Mouse (Mus musculus): ENCODE results near the gene Plcl1. TPM values are rescaled to one million over a fixed set of nuclear protein-coding genes. Genes with fewer than 3 reads are reported as not detected.
"Not testable (repeated sequence)": the region's sequence is repeated elsewhere in the genome, so short reads cannot be mapped to it uniquely, and the experiment has no call there.

Plcl1 gene
- polyA plus RNA-seq, 1 experiment from 2014 or later: 0.25 TPM

GRCm38 (mm10) chr1:55473756-55474155, 68.0 kb downstream of the Plcl1 start:
- DNase-seq (no peak), ATAC-seq (no peak)
- Histone ChIP-seq H3K27ac (ENCODE audit: low read depth) (no peak overlapping the region), H3K27me3 (ENCODE audit: insufficient read depth, low read length) (no peaks in the 10 kb centered on the region), H3K9me3 (ENCODE audit: low read length) (no peaks in the 10 kb centered on the region), H3K4me1 (ENCODE audit: insufficient read depth) (no peaks in the 10 kb centered on the region), H3K4me2 (ENCODE audit: low read depth, low read length) (no peak overlapping the region), H3K9ac (replicated peaks) (no peak overlapping the region), H3K4me3 (ENCODE audit: low read depth, low read length) (no peak overlapping the region), H3K36me3 (replicated peaks; ENCODE audit: insufficient read depth, low read length) (no peaks in the 10 kb centered on the region)
- TF ChIP-seq CTCF (IDR thresholded peaks at IDR 0.05; ENCODE audit: low read depth) (no peak), EP300 (IDR thresholded peaks at IDR 0.05; ENCODE audit: low read depth) (no peak)
- WGBS (ENCODE audit: insufficient replicate concordance): 69% methylated on average over 9 of the region's 9 CpGs

DNA sequence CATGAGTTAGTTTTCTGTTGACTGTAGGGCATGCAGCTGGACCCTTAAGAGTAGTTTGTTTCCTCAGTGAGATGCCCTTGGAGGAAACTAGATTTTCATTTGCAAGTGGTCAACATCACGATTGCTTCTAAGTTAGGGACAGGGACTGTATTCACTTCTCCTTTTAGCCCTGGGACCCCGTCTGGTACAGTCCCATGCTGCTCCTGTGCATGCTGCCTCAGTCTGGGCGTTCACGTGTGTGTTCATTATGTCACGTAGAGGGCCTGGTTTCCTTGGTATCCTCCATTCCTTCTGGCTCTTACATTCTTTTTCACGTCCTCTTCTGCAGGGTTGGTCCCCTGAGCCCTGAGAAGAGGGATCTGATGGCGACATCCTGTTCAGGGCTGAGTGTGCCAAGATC, 69.3 kb downstream of the Plcl1 start:
- no peaks in the 10 kb centered on the region for H3K9me3 ChIP-seq (ENCODE audit: low read length)
- H3K4me2 ChIP-seq (ENCODE audit: low read depth, low read length): no peak overlapping the region
- DNase-seq (no peak), ATAC-seq (no peak)
- H3K4me3 ChIP-seq (ENCODE audit: low read depth, low read length): no peak overlapping the region
- H3K36me3 ChIP-seq (replicated peaks; ENCODE audit: insufficient read depth, low read length): no peaks in the 10 kb centered on the region
- no peaks in the 10 kb centered on the region for H3K27me3 ChIP-seq (ENCODE audit: insufficient read depth, low read length)
- WGBS (ENCODE audit: insufficient replicate concordance): 58% methylated on average over 7 of the region's 7 CpGs
- no peaks in the 10 kb centered on the region for H3K4me1 ChIP-seq (ENCODE audit: insufficient read depth)
- TF ChIP-seq CTCF (IDR thresholded peaks at IDR 0.05; ENCODE audit: low read depth): no peak
- H3K9ac ChIP-seq (replicated peaks): no peak overlapping the region
- H3K27ac ChIP-seq (ENCODE audit: low read depth): no peak overlapping the region

GRCm38 (mm10) chr1:55487371-55487770, 81.7 kb downstream of the Plcl1 start:
- DNase-seq; H3K36me3 ChIP-seq (replicated peaks; ENCODE audit: insufficient read depth, low read length); H3K9ac ChIP-seq (replicated peaks); H3K4me3 ChIP-seq (ENCODE audit: low read depth, low read length); H3K9me3 ChIP-seq (ENCODE audit: low read length); H3K27me3 ChIP-seq (ENCODE audit: insufficient read depth, low read length); H3K4me2 ChIP-seq (ENCODE audit: low read depth, low read length); H3K27ac ChIP-seq (ENCODE audit: low read depth); ATAC-seq; H3K4me1 ChIP-seq (ENCODE audit: insufficient read depth): not testable (repeated sequence)
- WGBS (ENCODE audit: insufficient replicate concordance): 71% methylated on average over 10 of the region's 10 CpGs

DNA sequence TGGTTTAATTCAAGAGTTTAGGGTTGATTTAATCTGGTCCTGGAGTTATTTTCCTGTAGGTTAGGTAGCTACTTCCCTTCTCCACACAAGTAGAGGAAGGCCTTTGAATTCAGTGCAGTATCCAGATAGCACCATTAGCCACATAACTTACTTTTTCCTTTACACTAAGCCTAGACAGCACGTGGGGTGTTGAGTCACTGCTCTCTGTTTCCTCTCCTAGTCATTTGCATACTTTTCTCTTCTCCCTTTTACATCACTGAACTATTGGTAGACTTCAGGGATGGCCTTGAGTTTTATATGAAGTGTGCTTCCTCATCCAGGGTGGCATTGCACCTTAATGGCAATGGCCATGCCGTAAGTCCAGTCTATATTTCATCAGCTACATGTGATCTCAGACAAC, 82.5 kb downstream of the Plcl1 start:
- no peaks in the 10 kb centered on the region for H3K9me3 ChIP-seq (ENCODE audit: low read length)
- no peaks in the 10 kb centered on the region for H3K27me3 ChIP-seq (ENCODE audit: insufficient read depth, low read length)
- no peak overlapping the region for H3K4me3 ChIP-seq (ENCODE audit: low read depth, low read length)
- H3K4me1 ChIP-seq (ENCODE audit: insufficient read depth): no peaks in the 10 kb centered on the region
- H3K27ac ChIP-seq (ENCODE audit: low read depth): no peak overlapping the region
- no peak overlapping the region for H3K4me2 ChIP-seq (ENCODE audit: low read depth, low read length)
- H3K9ac ChIP-seq (replicated peaks): no peak overlapping the region
- WGBS (ENCODE audit: insufficient replicate concordance): 61% methylated on average over 2 of the region's 2 CpGs
- TF ChIP-seq EP300 (IDR thresholded peaks at IDR 0.05; ENCODE audit: low read depth): no peak
- TF ChIP-seq CTCF (IDR thresholded peaks at IDR 0.05; ENCODE audit: low read depth): no peak
- ATAC-seq (no peak), DNase-seq (no peak)
- H3K36me3 ChIP-seq (replicated peaks; ENCODE audit: insufficient read depth, low read length): no peaks in the 10 kb centered on the region

GRCm38 (mm10) chr1:55489355-55489754, 83.6 kb downstream of the Plcl1 start:
- WGBS (ENCODE audit: insufficient replicate concordance): 62% methylated on average over 6 of the region's 6 CpGs
- no peak for TF ChIP-seq EP300 (IDR thresholded peaks at IDR 0.05; ENCODE audit: low read depth)
- TF ChIP-seq CTCF (IDR thresholded peaks at IDR 0.05; ENCODE audit: low read depth): no peak
- DNase-seq: no peak
- H3K4me2 ChIP-seq (ENCODE audit: low read depth, low read length): no peak overlapping the region
- H3K9me3 ChIP-seq (ENCODE audit: low read length): no peaks in the 10 kb centered on the region
- no peaks in the 10 kb centered on the region for H3K27me3 ChIP-seq (ENCODE audit: insufficient read depth, low read length)
- no peak overlapping the region for H3K27ac ChIP-seq (ENCODE audit: low read depth)
- H3K4me3 ChIP-seq (ENCODE audit: low read depth, low read length): no peak overlapping the region
- H3K36me3 ChIP-seq (replicated peaks; ENCODE audit: insufficient read depth, low read length): no peaks in the 10 kb centered on the region
- ATAC-seq: no peak
- H3K4me1 ChIP-seq (ENCODE audit: insufficient read depth): no peaks in the 10 kb centered on the region
- H3K9ac ChIP-seq (replicated peaks): no peak overlapping the region

GRCm38 (mm10) chr1:55499872-55500271, 94.2 kb downstream of the Plcl1 start:
- no peak overlapping the region for H3K27ac ChIP-seq (ENCODE audit: low read depth)
- H3K4me3 ChIP-seq (ENCODE audit: low read depth, low read length): no peak overlapping the region
- no peaks in the 10 kb centered on the region for H3K4me1 ChIP-seq (ENCODE audit: insufficient read depth)
- WGBS (ENCODE audit: insufficient replicate concordance): 44% methylated on average over 1 of the region's 1 CpGs
- ATAC-seq (no peak), DNase-seq (no peak)
- no peak overlapping the region for H3K4me2 ChIP-seq (ENCODE audit: low read depth, low read length)
- no peak overlapping the region for H3K9ac ChIP-seq (replicated peaks)
- no peaks in the 10 kb centered on the region; the same call in 1 of the 2 replicates for H3K9me3 ChIP-seq (ENCODE audit: low read length)
- H3K27me3 ChIP-seq (ENCODE audit: insufficient read depth, low read length): no peaks in the 10 kb centered on the region
- TF ChIP-seq CTCF (IDR thresholded peaks at IDR 0.05; ENCODE audit: low read depth) (no peak), EP300 (IDR thresholded peaks at IDR 0.05; ENCODE audit: low read depth) (no peak)
- H3K36me3 ChIP-seq (replicated peaks; ENCODE audit: insufficient read depth, low read length): no peaks in the 10 kb centered on the region

Measured in liver, postnatal 0 days (tissue).